Mouse (Mus musculus) right cerebral cortex, adult 18-20 months (tissue): ENCODE measurements at regions not wholly inside any gene's neighbourhood (a gene's known extent, or its start where the extent isn't known, plus 50 kb on each side); places are given as distances from the start of the nearest gene placed in this dataset.

Experiments
- DNase-seq: peaks from one replicate; pipeline ENCODE4 v3.0.0; 2022; ENCODE audit warnings: mixed read lengths

GRCm38 (mm10) chr14:120831847-120832613 lies 79.0 kb upstream of the Ipo5 start:
- DNase-seq, result peak; percentile 91

GRCm38 (mm10) chr14:120834821-120835220 lies 76.2 kb upstream of the Ipo5 start:
- DNase-seq, result no peak

- peak; percentile 44 for DNase-seq
Measured at GRCm38 (mm10) chr14:120835758-120836157, 75.3 kb upstream of the Ipo5 start.

GRCm38 (mm10) chr14:120836535-120837316 lies 74.3 kb upstream of the Ipo5 start:
- peak; percentile 18 for DNase-seq

- DNase-seq, result no peak
Measured at GRCm38 (mm10) chr14:120840900-120841299, 70.1 kb upstream of the Ipo5 start.

GRCm38 (mm10) chr14:120841311-120841710 lies 69.7 kb upstream of the Ipo5 start:
- DNase-seq, result no peak

GRCm38 (mm10) chr14:120845172-120845571 lies 65.9 kb upstream of the Ipo5 start:
- DNase-seq, result no peak

- DNase-seq, result no peak
Measured at GRCm38 (mm10) chr14:120846073-120846850, 64.8 kb upstream of the Ipo5 start.

- DNase-seq, result peak; percentile 44
Measured at GRCm38 (mm10) chr14:120847006-120847405, 64.0 kb upstream of the Ipo5 start.

GRCm38 (mm10) chr14:120848083-120848951 lies 62.7 kb upstream of the Ipo5 start:
- no peak for DNase-seq

GRCm38 (mm10) chr14:120849159-120849558 lies 61.9 kb upstream of the Ipo5 start:
- peak; percentile 48 for DNase-seq

GRCm38 (mm10) chr14:120853643-120854042 lies 57.4 kb upstream of the Ipo5 start:
- no peak for DNase-seq

GRCm38 (mm10) chr14:120854559-120854958 lies 56.5 kb upstream of the Ipo5 start:
- no peak for DNase-seq

GRCm38 (mm10) chr14:120855181-120855580 lies 55.8 kb upstream of the Ipo5 start:
- peak; percentile 63 for DNase-seq
